Mouse (Mus musculus): ENCODE measurements at regions not wholly inside any gene's neighbourhood (a gene's known extent, or its start where the extent isn't known, plus 50 kb on each side); places are given as distances from the start of the nearest gene placed in this dataset.

- Histone ChIP-seq H3K27me3 (peaks cover 8% of the 10 kb centered on the region; the same call in 1 of the 2 replicates), H3K36me3 (no peaks in the 10 kb centered on the region), H3K4me1 (replicated peaks) (no peaks in the 10 kb centered on the region), H3K9ac (no peak overlapping the region), H3K9me3 (replicated peaks) (no peaks in the 10 kb centered on the region), H3K4me2 (no peak overlapping the region), H3K27ac (no peak overlapping the region), H3K4me3 (no peak overlapping the region)
- WGBS, result 36% methylated on average over 5 of the region's 5 CpGs
- ATAC-seq (replicated peaks; ENCODE audit: insufficient number of reproducible peaks, insufficient read depth, low FRiP score, low read depth), result no peak
These were observed 83.1 kb upstream of the Csf3r start for GRCm38 (mm10) chr4:125941266-125941665.

DNA sequence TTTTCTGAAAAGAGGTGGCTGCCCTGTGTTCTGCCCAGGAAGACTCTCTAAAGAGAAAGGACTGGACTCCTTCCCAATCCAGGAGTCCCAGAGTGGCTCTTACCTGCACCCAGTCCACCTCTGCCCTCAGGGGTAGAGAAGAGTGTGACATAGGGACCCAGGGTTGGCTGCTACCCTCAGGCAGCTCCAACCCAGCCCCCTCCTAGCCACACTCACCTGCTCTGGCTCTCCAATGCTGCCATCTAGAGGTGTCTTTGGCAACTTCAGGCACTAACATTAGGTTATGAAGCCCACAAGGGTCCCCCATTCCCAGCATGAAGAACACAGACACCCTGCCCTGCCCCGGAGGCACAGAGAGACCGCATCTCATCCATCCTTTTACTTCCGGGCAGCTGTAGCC lies 82.4 kb upstream of the Csf3r start:
- H3K36me3 ChIP-seq, result no peaks in the 10 kb centered on the region
- peaks cover 8% of the 10 kb centered on the region; the same call in 1 of the 2 replicates for H3K27me3 ChIP-seq
- 35% methylated on average over 3 of the region's 3 CpGs for WGBS
- no peaks in the 10 kb centered on the region for H3K4me1 ChIP-seq (replicated peaks)
- H3K9ac ChIP-seq, result no peak overlapping the region
- no peak for ATAC-seq (replicated peaks; ENCODE audit: insufficient number of reproducible peaks, insufficient read depth, low FRiP score, low read depth)
- H3K4me3 ChIP-seq, result no peak overlapping the region
- H3K9me3 ChIP-seq (replicated peaks), result no peaks in the 10 kb centered on the region
- no peak overlapping the region for H3K27ac ChIP-seq
- no peak overlapping the region for H3K4me2 ChIP-seq

GRCm38 (mm10) chr4:125945062-125945461 lies 79.3 kb upstream of the Csf3r start:
- H3K9me3 ChIP-seq (replicated peaks), result no peaks in the 10 kb centered on the region
- H3K4me2 ChIP-seq, result no peak overlapping the region
- no peaks in the 10 kb centered on the region for H3K4me1 ChIP-seq (replicated peaks)
- peaks cover 5% of the 10 kb centered on the region; the same call in 1 of the 2 replicates for H3K27me3 ChIP-seq
- no peak overlapping the region for H3K27ac ChIP-seq
- no peak overlapping the region for H3K4me3 ChIP-seq
- no peak for ATAC-seq (replicated peaks; ENCODE audit: insufficient number of reproducible peaks, insufficient read depth, low FRiP score, low read depth)
- no peak overlapping the region for H3K9ac ChIP-seq
- 57% methylated on average over 2 of the region's 2 CpGs for WGBS
- no peaks in the 10 kb centered on the region for H3K36me3 ChIP-seq

DNA sequence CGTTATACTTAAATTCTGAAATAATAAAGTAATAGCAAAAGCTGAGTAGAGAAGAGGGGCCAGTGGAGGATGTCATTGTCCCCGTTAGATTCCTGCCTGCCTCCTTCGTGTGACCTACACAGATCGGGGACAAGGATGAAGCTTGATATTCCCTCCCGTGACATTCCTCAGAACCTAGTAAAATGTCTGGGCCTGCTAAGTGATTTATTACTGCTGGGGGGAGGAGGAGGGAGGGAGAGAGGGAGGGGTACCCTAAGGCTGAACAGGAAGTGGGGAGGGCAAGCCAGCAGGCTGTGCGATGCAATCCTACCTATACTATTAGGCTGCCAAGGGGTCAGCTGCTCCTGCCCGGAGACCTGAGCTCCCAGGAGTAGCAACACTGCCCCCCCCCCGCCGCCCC lies 64.9 kb upstream of the Csf3r start:
- no peak overlapping the region for H3K4me3 ChIP-seq
- no peaks in the 10 kb centered on the region for H3K9me3 ChIP-seq (replicated peaks)
- H3K27ac ChIP-seq, result no peak overlapping the region
- ATAC-seq (replicated peaks; ENCODE audit: insufficient number of reproducible peaks, insufficient read depth, low FRiP score, low read depth), result no peak
- H3K4me2 ChIP-seq, result no peak overlapping the region
- no peak overlapping the region for H3K9ac ChIP-seq
- 47% methylated on average over 9 of the region's 9 CpGs for WGBS
- H3K4me1 ChIP-seq (replicated peaks), result no peaks in the 10 kb centered on the region
- peaks cover 7% of the 10 kb centered on the region; the same call in 1 of the 2 replicates for H3K27me3 ChIP-seq
- no peaks in the 10 kb centered on the region for H3K36me3 ChIP-seq

- WGBS, result 37% methylated on average over 8 of the region's 8 CpGs
- no peak for ATAC-seq (replicated peaks; ENCODE audit: insufficient number of reproducible peaks, insufficient read depth, low FRiP score, low read depth)
These were observed 63.6 kb upstream of the Csf3r start for GRCm38 (mm10) chr4:125960704-125961279.

GRCm38 (mm10) chr4:125962677-125963076 lies 61.7 kb upstream of the Csf3r start:
- Histone ChIP-seq H3K4me3 (no peak overlapping the region), H3K27ac (no peak overlapping the region), H3K4me1 (replicated peaks) (no peaks in the 10 kb centered on the region), H3K36me3 (no peaks in the 10 kb centered on the region), H3K4me2 (no peak overlapping the region), H3K9ac (no peak overlapping the region), H3K9me3 (replicated peaks) (no peaks in the 10 kb centered on the region), H3K27me3 (peaks cover 7% of the 10 kb centered on the region; the same call in 1 of the 2 replicates)
- WGBS, result 6% methylated on average over 7 of the region's 7 CpGs
- no peak for ATAC-seq (replicated peaks; ENCODE audit: insufficient number of reproducible peaks, insufficient read depth, low FRiP score, low read depth)

More at GRCm38 (mm10) chr4:125960704-125961279, 63.6 kb upstream of the Csf3r start:
- no peak overlapping the region for H3K27ac ChIP-seq
- H3K36me3 ChIP-seq, result no peaks in the 10 kb centered on the region
- H3K4me3 ChIP-seq, result no peak overlapping the region
- H3K9me3 ChIP-seq (replicated peaks), result no peaks in the 10 kb centered on the region
- no peak overlapping the region for H3K9ac ChIP-seq
- H3K27me3 ChIP-seq, result peaks cover 7% of the 10 kb centered on the region; the same call in 1 of the 2 replicates
- H3K4me2 ChIP-seq, result no peak overlapping the region
- H3K4me1 ChIP-seq (replicated peaks), result no peaks in the 10 kb centered on the region

Measured in heart, embryonic 15.5 days (tissue).